Mouse (Mus musculus) lung, postnatal 0 days (tissue): Measurements from ENCODE around the gene Nup214.

Experiments
- CTCF ChIP-seq: IDR thresholded peaks from 2 replicates; pipeline ENCODE4 v1.5.1; 2016; ENCODE audit warnings: antibody characterized with exemption, mild to moderate bottlenecking
- EP300 ChIP-seq: IDR thresholded peaks from 2 replicates; pipeline ENCODE4 v1.6.1; 2016; ENCODE audit warnings: antibody characterized with exemption, mild to moderate bottlenecking, control low read depth

GRCm38 (mm10) chr2:32103557-32103956, 129.3 kb downstream of the Nup214 start:
- no peak for TF ChIP-seq CTCF
- no peak for TF ChIP-seq EP300
